Mouse (Mus musculus): ENCODE data around the gene Erc1. TPM values are rescaled to one million over a fixed set of nuclear protein-coding genes. Genes with fewer than 3 reads are reported as not detected.

Erc1 gene
- polyA plus RNA-seq (2015; fragmentation: Illumina TruSeq; extraction: RNeasy Lipid Tissue Mini Kit (QIAGEN cat#74804); ENCODE audit: insufficient read depth, low replicate concordance): 7.2 TPM

DNA sequence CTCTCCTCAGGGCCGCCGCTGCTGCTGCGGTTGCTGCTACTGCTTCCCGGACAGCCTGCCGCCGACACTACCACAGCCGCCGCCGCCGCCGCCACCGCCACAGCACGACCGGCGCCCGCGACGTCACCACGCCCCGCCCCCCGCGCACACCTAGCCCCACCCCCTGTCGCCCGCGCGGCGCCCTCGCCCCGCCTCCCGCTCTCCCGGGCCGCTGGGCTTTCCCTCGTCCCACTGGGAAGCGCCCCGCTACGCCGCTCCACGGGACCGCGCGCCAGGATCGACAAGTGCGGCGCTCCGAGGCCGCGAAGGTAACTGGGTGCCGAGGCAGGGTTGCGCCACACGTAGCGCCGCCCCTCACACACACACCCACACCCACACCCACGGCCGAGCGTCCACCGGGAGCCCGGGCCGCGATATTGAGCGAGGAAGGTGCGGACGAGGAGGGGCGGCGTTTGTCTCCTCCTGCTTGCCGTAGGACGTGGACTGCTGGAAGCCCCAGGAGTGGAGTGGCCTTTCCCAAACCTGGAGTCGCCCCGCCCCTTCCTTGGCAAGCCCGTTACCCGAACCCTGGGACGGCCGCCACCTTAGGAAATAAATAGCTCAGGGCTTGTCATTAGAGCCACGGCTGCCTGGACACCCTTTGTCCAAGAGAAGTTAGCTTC, at the start of gene Erc1:
TSS of gene Erc1 (minus strand) at position 134 of the 662 bp plus-strand sequence.

DNA sequence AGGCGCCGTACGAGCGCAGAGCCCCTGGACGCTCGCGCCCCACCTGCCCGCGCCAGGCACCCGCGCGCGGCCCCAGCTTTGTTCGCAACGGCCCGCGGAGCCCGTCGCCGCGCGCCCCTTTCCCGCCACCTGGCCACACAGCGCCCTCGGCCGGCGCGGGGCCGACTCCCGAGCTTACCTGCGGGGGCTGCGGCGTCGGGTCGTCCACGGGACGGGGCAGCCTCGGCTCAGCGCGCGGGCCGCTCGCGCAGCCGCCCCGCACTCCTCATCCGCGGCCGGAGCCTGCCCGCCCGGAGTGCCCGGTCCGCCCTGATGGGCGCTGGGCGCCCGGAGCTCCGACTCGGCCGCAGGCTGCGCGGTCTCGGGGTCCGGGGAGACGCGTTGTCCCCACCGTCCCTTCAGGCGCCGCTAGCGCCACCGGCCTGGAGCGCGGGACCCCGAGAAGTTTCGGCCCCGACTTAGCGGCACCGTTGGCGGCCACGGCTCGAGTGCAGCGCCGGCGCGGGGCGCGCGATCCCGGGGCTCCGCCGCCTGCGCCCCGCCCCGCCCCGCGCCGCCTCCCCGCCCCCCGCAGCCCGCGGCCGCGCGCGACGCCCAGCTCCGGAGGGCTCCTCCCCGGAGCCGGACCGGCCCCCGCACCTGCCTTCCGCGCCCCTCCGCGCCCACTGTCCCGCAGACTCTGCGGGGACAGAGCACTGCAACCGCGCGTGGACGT, 304.0 kb downstream of the Erc1 start, which contains the start of gene Wnt5b:
TSS of gene Wnt5b (minus strand) at position 545 of the 715 bp plus-strand sequence.

Other genes with a start within 250 kb of the Erc1 start
- 41.1 TPM for gene Rad52, start 54.5 kb upstream of the Erc1 start, polyA plus RNA-seq (2015; fragmentation: Illumina TruSeq; extraction: RNeasy Lipid Tissue Mini Kit (QIAGEN cat#74804); ENCODE audit: insufficient read depth, low replicate concordance)
- 355 TPM for gene Wnk1, start 190.5 kb upstream of the Erc1 start, polyA plus RNA-seq (2015; fragmentation: Illumina TruSeq; extraction: RNeasy Lipid Tissue Mini Kit (QIAGEN cat#74804); ENCODE audit: insufficient read depth, low replicate concordance)
- not detected for gene Ninj2, start 245.2 kb upstream of the Erc1 start, polyA plus RNA-seq (2015; fragmentation: Illumina TruSeq; extraction: RNeasy Lipid Tissue Mini Kit (QIAGEN cat#74804); ENCODE audit: insufficient read depth, low replicate concordance)